Mouse (Mus musculus): ENCODE data around the gene Adap1.

The Adap1 gene

GRCm38 (mm10) chr5:139324691-139325394 lies 579 bp downstream of the Adap1 start:
- CTCF ChIA-PET = interaction anchor here (0.8 to 1.5 kb wide), 4 partner anchors 24 to 42 kb away, joined by 3 to 5 read pairs (median 4); no protein-coding TSS in a partner anchor

DNA sequence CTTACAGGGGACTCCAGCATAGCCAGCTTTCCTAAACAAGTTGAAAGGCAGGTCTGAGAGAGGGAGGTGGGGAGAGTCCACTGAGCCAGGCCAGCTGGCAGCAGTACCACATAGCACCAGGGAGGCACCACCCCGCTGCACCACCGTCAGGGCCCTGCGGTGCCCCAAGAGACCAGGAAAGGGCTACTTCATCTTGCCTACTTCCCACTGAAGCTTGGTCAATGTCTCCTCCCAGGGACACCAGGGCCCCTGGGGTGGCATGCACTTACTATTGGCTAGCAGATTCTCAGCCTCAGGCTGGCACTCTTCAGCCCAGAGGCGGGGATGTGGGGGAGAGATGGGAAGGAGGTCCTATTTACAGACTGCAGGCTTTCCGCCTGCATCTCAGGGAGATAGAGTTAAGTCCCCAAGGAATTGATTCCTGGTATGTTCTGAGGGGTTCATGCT lies 1.4 kb downstream of the Adap1 start:
- CTCF ChIA-PET = interaction anchor here (0.9 to 1.5 kb wide), 2 partner anchors 16 to 23 kb away, joined by 3 to 5 read pairs; no protein-coding TSS in a partner anchor

DNA sequence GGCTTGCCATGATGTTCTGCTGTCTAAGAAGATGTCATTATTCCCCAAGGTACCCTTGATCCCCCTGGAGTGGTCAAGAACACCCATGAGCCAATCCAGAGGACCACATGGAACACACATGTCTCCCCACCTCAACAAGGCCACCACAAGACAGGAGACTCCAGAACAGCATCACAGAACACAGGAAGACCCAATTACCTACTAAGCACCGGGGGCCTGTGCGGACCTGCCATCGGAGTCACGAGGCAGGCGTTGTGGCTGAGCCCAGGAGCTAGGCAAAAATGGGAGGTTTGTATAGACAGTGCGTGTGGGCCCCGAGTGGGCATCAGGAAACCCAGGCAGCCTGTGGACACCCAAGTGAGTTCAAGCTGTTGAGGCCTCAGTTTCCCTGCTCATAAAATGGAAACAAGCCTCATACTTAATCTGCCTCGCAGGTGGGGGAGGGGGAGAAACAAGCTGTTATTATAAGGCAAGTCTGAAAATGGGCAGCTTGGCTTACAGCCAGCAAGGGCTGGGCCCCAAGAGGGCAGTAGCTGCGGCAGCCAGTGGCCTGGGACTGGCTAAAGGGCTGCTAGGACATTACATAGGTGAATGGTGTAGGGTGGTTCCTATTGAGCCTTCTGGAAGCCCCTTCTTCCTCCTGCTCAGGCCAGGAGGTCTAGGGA lies 2.0 kb downstream of the Adap1 start:
- CTCF ChIA-PET = interaction anchor here (0.6 to 0.9 kb wide), 2 partner anchors 16 to 1072 kb away, joined by 3 read pairs; no protein-coding TSS in a partner anchor

DNA sequence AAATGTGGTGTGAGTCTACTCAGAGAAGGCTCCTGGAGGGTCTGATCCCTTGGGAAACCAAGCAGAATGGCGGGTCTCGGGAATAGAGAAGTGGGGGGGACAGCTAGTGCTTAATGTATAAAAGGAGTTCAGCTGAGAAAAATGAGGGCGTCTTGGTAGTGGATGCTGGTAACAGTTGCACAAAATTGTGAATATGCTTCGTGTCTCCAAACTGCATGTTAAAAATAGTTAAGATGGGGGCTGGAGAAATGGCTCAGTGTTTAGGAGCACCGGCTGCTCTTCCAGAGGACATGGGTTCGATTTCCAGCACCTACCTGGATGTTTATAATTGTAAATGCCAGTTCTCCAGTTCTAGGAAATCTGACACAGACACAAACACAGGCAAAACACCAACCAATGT lies 4.1 kb downstream of the Adap1 start:
- CTCF ChIA-PET = no interaction called here

DNA sequence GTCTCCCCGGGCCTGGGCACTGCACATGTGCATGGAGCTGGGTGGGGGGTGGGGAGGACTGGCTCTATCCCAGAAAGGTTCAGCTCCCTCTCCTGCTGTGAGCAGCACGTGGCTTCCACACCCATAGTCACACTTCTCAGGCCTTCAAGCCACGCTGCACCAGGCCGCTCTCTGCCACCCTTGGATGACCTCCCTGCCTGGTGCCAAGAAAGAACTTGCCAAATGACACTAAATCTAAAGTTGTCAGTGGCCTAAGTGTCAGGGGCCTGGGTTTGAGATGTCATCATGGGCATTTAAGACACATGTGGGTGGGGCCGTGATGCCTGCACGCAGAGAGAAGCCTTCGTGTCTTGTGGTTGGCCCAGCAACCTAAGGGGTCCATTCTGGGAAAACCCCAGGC lies 5.0 kb downstream of the Adap1 start:
- CTCF ChIA-PET = no interaction called here

- CTCF ChIA-PET = no interaction called here
These were observed 7.5 kb downstream of the Adap1 start for GRCm38 (mm10) chr5:139317751-139318504.

DNA sequence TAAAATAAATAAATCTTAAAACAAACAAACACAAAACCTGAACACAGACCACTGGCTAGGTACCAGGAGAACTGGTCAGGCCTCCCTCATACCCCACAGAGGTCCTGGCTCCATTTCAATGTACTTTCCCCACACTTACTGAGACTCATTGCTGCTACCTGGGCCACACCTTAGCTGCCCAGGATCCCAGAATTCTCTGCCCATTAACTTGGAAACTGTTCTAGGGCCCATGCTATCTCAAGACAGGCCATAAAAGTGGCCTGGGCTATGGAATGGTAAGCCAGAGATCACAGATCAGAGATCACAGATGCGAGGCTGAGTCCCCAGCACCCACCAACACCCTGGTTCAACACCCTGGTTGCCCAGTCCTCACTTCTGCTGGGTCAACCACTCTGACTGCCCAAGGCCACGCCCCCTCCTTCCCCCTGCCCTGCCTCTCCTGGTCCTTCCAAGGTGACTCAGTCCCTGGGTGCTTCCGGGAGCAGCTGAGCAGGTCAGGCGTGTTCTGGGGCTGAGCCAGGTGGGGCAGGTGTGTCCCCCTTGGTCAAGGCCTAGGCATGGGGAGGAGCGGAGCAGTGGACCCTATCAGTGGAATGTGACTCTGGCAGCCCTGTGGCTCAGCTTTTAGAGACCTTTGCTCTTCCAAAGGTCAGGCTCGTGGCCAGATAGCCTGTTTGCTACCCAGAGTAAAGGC lies 8.3 kb downstream of the Adap1 start:
- CTCF ChIA-PET = no interaction called here

DNA sequence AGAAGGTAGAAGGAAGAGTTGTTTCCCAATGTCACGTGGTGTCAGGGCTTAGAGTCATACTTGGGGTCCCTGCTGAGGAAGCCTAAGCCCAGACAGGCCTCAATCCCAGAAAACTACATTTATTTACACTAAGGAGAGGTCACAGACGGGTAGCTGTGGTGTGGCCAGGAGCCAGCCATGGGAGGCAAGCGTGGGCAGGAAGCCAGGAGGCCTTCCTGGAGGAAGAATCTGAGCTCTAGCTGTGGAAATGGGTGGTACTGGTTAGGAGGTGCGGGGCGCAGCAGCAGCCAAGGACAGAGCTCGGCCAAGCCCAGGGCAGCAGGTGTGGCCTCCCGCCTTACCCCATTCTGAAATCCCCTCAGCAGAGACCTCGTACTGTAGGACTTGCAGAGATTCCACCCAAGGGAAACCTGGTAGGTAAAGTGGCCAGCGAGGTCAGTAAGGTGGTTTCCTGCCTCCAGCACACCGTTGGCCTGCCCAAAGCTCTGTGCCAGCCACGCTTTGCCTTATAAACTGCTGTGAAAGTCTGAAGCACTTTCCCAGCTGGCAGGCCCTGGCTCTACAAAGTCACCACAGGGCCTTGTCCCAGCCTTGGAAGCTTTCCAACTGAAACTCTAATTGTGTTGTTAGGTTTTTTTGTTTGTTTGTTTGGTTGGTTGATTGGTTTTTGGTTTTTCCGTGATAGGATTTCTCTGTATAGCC lies 10.3 kb downstream of the Adap1 start:
- CTCF ChIA-PET = no interaction called here

GRCm38 (mm10) chr5:139313536-139313935 lies 11.9 kb downstream of the Adap1 start:
- CTCF ChIA-PET = no interaction called here

GRCm38 (mm10) chr5:139311822-139312221 lies 13.6 kb downstream of the Adap1 start:
- CTCF ChIA-PET = no interaction called here

GRCm38 (mm10) chr5:139310477-139310876 lies 14.9 kb downstream of the Adap1 start:
- CTCF ChIA-PET = no interaction called here

DNA sequence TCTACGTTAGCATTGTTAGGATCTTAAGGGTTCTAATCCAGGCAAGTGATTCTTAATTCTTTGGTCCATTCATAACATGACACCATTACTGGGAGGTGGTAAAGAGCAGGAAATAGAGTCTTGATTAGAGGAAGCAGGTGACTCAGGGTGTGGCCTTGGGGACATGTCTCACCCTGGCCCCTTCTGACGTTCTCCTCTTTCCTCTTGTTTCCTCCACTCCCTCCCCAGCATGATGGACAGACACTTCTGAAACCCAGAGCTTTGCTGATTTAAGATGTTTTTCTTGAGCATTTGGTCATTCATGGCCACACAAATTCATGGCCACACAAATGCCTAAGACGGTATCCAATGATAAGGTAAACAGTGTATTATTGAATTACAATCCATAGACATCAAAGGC lies 15.5 kb downstream of the Adap1 start:
- CTCF ChIA-PET = no interaction called here

DNA sequence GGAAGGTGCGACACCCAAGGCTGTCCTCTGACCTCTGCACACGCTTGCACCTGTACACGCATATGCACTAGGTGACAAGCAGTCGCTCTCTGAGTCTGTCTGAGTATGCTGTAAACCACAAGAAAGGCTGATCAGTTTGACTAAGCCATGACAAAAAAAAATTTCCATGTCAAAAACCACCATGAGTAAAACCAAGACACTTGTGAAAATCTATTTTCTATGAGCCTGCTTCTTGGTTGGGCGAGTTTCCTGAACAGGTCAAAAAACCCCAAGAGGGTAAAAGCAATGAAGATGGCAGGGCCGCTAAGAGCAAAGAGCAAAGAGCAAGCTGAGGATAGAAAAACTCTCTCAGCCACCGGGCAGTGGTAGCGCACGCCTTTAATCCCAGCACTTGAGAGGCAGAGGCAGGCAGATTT lies 21.8 kb downstream of the Adap1 start:
- CTCF ChIA-PET = interaction anchor here (0.5 to 0.7 kb wide), 2 partner anchors 50 to 580 kb away, joined by 3 to 5 read pairs; no protein-coding TSS in a partner anchor

DNA sequence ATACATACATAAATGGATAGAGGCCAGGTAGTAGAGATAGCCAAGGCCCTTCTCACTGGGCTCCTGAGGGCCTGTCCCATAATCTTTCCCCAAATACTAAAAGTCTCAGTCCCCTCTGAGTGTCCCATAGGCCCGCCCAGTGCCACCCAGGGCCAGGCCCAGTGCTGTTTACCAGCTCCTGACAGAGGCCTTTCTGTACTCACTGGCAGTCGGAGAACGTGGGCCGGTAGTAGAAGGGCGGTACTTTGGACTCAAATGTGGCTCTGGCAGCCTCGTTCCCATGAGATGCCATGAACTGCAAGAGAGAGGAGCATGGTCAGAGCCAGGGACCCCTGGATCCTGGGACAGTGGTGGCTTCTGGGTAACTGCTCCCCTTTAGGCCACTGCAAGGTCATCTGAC lies 23.3 kb downstream of the Adap1 start:
- CTCF ChIA-PET = interaction anchor here (0.7 to 1.0 kb wide), 2 partner anchors 17 to 198 kb away, joined by 3 read pairs; no protein-coding TSS in a partner anchor

- CTCF ChIA-PET = interaction anchor here (1.0 kb wide), 1 partner anchor 28 kb away, joined by 4 read pairs; the partner anchor contains the start of gene Adap1
These were observed 27.7 kb downstream of the Adap1 start for GRCm38 (mm10) chr5:139297745-139298144.

DNA sequence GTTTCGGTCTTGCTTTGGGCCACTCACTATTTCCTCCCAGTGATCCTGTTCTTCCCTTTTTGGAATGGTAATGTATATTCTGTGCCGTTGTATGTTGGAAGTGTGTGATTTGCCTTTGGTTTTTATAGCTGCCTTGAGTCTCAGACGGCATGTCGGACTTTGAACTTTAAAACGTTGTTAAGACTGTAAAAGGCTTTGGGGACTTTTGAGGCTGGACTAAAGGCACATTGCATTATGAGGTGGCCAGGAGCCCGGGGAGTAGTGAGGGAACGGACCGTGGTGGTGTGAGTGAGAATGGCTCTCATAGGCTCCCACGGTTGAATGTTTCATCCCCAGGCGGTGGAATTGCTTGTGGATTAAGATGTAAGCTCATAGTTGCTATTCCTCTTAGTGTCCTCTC lies 28.3 kb downstream of the Adap1 start:
- CTCF ChIA-PET = interaction anchor here (0.8 kb wide), 1 partner anchor 10 kb away, joined by 3 read pairs; no protein-coding TSS in a partner anchor

DNA sequence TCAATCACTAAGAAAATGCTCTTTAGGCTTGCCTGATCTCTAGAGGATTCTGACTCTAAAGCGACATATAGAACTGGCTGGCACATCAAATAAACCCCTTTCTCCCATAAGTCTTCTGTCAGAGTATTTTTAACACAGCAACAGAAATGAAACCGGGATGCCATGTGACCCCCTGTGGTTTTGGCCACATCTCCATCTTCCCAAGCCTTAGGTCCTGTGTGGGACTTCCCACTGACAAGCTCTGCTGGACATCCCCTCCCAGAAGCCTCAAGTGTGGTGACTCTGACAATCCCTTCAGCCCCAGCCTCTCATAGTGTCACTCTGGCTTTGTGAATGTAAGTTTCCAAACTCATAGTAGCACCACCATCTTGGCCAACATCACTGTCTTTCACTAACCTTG lies 31.3 kb downstream of the Adap1 start:
- CTCF ChIA-PET = interaction anchor here (0.5 kb wide), 1 partner anchor 10 kb away, joined by 8 read pairs; no protein-coding TSS in a partner anchor

GRCm38 (mm10) chr5:139291811-139292560 lies 33.4 kb downstream of the Adap1 start:
- CTCF ChIA-PET = interaction anchor here (1.5 kb wide), 1 partner anchor 33 kb away, joined by 3 read pairs; the partner anchor contains the start of gene Adap1

- CTCF ChIA-PET = interaction anchor here (0.7 kb wide), 1 partner anchor 242 kb away, joined by 5 read pairs; no protein-coding TSS in a partner anchor
These were observed 34.8 kb downstream of the Adap1 start for GRCm38 (mm10) chr5:139290467-139291259.

Measured in spleen, embryonic (tissue).